Mouse (Mus musculus): ENCODE data around the gene Mknk2.

- no peak for TF ChIP-seq CTCF (IDR thresholded peaks at IDR 0.05; ENCODE audit: extremely low read depth, insufficient read depth, low read length)
- no peak for TF ChIP-seq POLR2A (IDR thresholded peaks at IDR 0.05; ENCODE audit: extremely low read depth, insufficient read depth, low read length)
These were observed 17.3 kb upstream of the Mknk2 start for GRCm38 (mm10) chr10:80695186-80695585.
